Mouse (Mus musculus): Measurements from ENCODE around the gene Krt1. TPM values are rescaled to one million over a fixed set of nuclear protein-coding genes. Genes with fewer than 3 reads are reported as not detected.

The Krt1 gene
- total RNA-seq (2021) = under 1 TPM in 1 of 2 experiments, not detected in 1; 0.07 TPM
- long read RNA-seq, experiment 1 = 0 reads
- long read RNA-seq, experiment 2 = 0 reads

DNA sequence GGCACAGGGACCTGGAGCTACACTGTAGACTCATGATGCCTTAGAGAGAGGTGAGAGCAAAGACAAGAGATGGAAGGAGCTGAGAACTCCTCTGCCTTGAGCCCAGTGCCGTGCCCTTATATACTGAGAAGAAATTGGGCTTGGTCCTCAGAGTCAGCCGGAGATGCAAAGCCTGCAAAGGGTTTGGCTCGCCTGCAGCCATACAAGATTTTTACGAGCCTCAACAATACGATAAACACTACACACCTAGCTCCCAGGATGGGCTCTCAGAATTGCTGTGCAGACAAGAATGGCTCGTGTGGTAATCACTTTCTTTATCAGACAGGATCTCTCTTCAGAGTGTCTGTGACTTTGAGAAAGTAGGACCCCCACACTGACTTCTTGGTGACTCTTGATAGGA is at the start of gene Krt1:
Gene Krt1, minus strand, starts transcription at position 101 of the 400 bp plus-strand sequence.
- no peak for DNase-seq
- intact Hi-C loops (cut with DNase I) = no loop called here

DNA sequence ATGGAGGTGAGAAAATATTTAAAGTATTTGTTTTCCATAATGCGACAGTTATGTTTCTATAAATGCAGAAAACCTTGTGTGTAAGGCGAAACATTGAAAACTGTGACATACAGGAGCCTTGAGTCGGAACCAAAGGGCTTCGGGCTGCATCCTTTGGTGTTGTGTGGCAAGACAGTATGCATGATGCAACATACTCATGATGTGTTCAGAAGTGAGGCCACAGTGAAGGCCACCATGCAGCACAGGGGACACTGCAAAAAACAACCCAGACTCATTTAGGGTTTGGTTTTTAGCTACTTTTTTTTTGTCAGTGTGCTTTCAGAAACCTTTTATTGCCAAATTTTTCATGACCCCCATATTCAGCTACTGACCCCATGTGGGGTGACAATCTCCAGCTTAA is 44.6 kb upstream of the Krt1 start:
- intact Hi-C loops (cut with DNase I) = no loop called here
- DNase-seq = no peak

DNA sequence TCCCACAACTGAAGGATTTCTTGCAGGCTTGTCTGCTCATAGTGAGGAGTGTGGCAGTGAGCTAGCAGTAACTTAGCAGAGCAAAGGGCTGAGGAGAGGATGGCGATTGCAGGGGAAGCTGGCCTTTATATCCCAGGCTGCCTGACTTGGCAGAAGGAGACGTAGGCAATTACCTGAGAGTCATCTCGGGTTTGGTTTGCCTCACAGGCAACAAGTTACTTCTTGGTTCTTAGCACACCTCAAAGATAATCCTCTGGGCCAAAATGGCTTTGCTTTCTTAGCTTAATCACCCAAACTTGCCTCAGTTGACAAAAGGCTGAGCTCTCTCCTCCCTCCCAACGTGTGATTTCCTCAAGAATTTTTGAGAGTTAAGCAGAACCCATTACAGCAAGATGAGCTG is 42.2 kb upstream of the Krt1 start, which contains the start of gene Krt76:
Gene Krt76, minus strand, starts transcription at position 101 of the 400 bp plus-strand sequence.
- intact Hi-C loops (cut with DNase I) = no loop called here
- DNase-seq = no peak

DNA sequence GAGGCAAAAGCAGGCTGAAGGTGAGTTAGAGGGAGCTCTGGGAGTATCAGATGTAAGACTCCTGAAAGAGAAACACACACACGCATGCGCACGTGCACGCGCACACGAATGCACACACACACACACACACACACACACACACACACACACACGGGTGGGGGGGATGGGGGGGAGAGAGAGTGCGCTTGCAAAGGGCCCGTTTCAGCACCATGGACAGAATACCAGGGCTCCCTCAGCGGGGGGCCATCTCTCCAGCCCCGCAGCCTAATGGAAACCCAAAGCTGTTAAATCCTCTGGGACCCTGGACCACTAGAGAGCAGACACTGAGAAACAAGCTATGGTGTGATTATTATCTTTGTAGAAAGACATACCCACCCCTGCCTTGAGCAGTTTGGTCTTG is 29.2 kb upstream of the Krt1 start:
- intact Hi-C loops (cut with DNase I) = no loop called here

DNA sequence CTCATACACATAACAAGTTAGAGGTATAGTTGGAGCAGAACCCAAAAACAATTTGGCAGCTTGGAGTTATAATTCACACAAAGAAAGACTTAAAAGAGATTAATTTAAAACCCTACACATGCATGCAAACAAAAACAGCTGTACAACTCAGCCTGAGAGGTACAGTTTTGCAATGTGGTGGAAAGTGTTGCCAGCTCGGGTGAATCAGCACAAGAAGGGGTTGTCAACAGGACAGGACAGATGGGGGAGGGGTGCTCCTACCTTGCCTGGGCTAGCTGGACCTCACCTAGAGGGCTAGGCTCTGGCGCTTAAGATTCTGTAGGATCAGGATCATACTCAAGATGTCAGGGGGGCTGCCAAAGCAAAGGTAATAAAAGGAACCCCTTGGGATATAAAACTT is 27.4 kb upstream of the Krt1 start:
- intact Hi-C loops (cut with DNase I) = no loop called here
- DNase-seq = no peak

More for the DNA sequence above, 29.2 kb upstream of the Krt1 start:
- peak in 1 of 2 experiments; percentile 7 for DNase-seq

DNA sequence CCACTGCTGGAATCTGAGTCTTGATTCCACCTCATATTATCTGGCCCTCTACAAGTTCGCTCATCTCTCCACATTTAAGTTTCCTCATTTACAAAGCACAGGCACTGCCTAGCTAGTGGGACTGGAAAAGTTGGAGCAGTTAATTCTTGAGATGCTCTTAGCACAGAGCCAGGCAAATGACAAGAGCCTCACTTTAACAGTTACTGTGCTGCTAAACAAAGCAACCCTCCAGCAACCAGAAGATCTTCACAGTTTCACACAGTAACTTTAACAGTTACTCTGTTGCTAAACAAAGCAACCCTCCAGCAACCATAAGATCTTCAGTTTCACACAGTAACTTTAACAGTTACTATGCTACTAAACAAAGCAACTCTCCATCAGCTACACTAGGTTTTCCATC is 23.8 kb upstream of the Krt1 start:
- no peak for DNase-seq
- intact Hi-C loops (cut with DNase I) = no loop called here

DNA sequence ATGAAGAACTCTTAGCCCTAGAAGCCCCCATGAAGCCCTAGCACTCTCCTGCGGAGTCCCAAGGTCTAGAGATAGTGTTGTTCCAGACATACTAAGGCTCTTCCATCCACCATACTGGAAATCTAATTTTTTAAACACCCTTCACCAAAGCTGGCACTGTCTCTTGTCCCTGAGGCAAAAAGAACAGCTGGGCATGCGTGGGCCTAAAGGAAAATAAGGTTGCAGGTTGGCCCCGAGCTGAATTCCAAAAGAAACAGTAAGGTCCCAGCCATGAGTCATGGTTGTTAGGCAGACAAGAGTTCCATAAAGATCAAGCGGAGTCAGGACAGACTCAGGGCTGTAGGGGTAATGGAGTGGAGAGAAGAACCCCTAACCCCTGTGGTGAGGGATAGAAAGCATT is 22.6 kb upstream of the Krt1 start:
- no peak for DNase-seq
- intact Hi-C loops (cut with DNase I) = no loop called here

DNA sequence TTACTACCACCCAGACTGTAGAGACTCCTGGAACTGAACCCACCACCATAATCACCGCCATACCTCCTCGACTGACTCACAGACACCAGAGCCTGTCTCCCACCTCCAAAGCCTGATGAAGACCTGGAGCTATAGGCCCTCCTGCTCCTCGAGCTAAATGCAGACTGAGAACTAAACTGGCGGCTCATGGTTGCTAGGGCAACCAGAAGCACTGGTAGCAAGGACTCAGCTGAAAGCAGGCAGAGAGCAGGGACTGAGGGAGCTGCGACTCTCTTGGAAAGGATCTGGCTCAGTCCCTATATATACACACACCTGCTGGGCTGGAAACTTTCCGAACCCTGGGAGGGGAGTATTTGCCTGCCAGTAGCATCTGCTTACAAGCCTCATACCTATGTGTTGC is 18.8 kb upstream of the Krt1 start, which contains the start of gene Krt77:
Gene Krt77, minus strand, starts transcription at position 275 of the 400 bp plus-strand sequence.
- DNase-seq = no peak
- intact Hi-C loops (cut with DNase I) = no loop called here

DNA sequence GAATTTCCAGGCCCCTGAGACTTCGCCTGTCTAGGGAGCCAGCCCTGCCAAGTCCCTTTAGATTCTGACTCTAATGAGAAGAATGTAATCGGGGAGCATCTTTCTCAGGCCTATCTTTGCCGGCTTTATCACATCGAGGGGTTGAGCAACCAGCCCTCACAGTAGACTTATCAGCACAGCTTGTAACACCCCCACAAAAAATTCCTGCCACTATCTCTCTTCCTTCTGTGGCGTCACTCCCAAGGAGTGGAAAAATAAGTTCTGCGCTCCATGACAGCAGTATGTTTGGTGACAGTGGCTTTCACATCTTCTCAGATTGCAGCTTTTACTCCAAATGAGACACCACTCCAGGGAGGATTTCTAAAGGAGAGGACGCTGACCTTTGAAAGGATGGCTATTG is 16.2 kb upstream of the Krt1 start:
- intact Hi-C loops (cut with DNase I) = no loop called here
- no peak for DNase-seq

DNA sequence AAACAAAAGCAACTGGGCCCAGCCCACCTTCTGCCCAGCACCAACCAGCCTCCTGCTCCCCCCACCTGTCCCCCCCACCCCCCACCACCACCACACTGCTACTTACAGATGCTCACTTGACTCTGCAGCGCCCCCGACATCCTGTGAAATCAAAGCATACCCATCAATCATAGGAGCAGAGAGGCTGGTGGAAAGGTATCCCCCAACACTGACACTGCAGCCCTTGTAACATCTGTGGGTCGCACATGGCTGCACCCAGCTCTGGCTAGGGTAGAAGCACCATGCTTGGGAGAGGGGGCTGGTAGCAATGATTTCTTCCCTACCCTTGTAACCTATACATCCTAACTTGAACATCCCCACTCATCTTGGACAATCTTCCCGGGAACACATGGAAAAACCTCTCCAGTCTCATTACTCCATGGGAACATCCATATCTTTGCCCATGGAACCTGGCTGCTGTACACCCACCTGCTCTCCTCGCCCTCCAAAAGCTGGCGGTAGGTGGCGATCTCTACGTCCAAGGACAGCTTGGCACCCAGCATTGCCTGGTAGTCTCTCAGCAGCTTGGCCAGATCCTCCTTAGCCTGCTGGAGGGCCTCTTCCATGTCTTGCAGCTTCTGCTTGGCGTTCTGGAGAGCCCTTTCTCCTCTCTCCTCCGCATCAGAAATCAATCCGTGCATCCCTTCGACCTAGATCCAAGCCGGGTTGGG is 10.0 kb upstream of the Krt1 start:
- peak in 1 of 2 experiments; percentile 10 for DNase-seq
- intact Hi-C loops (cut with DNase I) = no loop called here

DNA sequence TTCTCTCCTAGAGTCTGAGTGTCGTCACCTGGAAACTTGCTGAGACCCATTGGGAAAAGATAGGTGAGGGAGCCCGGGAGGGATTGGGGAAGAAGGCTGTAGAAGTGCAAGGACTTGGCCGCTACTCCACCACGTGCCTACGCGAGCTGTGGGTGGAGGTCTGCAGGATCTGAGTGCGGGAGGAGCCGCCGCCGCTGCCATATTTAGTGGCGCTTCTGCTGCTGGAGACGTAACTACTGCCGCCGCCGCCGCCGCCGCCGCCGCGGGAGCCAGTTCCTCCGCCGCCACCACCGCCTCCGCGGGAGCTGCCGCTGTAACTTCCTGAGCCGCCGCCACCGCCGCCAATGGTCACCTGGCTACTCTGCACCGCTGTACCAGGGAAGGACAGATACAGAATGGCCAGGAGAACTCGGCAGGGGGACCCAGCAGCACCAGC is 9.2 kb upstream of the Krt1 start:
- intact Hi-C loops (cut with DNase I) = no loop called here
- DNase-seq = peak; percentile 41 to 50

DNA sequence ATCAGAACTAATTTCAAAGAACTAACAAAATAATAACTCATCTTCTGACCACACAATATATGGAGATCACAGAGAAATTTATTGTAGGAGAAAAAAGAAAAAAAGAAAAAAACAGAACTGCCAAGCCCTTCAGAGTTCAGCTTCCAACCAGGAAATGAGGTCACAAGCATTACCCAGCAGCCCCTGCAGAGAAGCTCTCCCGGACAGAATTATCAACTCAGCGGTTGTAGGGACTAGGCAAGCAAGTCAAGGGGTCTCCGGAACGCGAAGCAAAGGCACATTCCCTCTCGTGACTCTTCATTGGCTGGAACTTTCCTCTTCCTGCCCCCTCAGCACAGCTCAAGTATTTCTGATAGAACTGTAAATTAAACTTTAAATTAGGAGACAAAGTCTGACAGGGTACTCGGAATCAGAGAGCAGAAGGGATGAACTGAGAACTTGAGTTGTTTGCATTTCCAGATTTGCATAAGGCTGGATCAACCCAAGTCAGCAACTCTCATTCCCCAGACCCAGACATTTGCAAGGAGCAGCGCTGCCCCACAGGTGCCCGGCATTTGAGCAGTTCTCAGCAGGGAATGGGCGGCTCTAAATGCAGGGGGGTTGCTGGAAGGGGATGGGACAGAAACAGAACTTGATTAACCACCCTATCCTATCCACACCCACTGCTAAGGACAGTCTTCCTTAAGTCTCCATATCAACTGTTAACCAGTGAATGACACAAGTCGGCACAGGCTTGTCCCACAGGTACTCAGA is 8.3 kb upstream of the Krt1 start:
- intact Hi-C loops (cut with DNase I) = no loop called here
- no peak for DNase-seq

DNA sequence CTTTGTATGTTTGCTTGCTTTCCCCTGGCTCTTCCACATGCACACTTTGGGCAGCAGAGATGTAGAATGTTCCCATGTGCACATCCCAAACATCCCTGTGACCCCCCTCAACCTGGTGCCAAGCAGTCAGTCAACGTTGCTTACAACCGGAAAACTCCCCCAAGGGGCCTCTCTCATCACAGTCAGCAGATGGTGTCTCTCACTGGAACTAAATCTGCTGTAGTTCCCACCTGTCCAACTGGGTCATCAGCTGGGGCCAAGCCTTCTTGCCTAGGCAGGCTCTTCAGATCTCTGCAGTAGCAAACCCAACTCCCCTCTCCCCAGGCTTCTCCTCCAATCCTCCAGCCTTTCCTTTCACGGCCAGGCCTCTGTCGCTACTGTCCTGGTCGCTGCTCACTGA is 6.1 kb upstream of the Krt1 start:
- no peak for DNase-seq
- intact Hi-C loops (cut with DNase I) = no loop called here

DNA sequence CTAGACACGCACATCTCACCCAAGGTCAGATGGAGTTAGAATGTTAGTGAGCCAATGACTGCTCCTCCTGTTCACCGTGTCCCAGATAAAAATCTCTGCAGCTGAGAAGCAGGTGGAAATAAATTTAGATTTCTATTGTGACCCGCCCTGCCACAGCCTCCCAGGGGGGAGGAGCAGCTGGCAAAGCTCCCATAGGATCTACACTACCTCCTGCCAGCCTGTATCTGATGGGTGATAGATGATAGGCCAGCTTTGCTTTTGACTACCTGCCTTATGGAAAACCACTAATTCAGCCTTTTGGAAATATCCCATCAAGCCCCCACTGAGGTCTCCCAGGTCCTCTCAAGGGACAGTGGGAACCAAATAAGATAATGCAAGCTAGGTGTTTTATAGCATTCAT is 5.1 kb upstream of the Krt1 start:
- intact Hi-C loops (cut with DNase I) = no loop called here

DNA sequence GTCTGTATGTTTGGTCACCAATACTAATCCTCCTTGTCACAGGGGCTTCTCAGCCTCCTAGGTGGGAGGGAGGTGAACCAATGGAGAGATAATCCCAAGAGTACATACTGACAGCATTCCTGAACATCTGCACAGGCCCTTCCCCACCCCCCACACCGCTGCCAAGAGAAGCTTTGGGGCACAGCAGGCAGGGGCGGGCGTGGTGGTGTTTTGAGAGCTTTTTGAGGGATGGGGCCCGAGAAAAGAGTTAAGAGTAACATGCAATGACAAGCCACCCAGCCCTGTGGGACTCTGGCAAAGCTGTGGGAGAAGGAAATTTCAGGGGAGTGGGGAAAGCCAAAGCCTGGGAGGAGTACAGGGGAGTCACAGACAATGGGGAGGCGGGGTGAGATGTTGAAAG is 3.7 kb upstream of the Krt1 start:
- no peak for DNase-seq
- intact Hi-C loops (cut with DNase I) = no loop called here

More for the DNA sequence above, 5.1 kb upstream of the Krt1 start:
- DNase-seq = no peak

DNA sequence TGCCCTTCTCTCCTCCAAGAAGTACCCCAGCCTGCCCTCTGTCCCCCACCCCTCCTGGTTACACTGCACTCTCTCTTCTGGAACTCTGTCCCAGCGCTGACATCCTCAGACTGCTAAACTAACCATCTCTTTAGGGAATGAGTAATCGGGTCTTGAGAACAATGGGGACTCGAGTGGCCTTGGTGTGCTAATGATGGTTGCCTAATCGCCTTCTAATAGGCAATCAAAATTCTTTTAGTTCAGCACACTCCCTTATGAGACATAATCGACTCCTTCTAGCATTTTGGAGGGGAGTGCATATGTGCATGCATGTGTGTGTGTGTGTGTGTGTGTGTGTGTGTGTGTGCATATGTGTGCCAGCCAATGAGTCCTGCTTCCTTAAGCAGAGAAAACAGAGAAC is 2.0 kb upstream of the Krt1 start:
- DNase-seq = no peak
- intact Hi-C loops (cut with DNase I) = no loop called here

DNA sequence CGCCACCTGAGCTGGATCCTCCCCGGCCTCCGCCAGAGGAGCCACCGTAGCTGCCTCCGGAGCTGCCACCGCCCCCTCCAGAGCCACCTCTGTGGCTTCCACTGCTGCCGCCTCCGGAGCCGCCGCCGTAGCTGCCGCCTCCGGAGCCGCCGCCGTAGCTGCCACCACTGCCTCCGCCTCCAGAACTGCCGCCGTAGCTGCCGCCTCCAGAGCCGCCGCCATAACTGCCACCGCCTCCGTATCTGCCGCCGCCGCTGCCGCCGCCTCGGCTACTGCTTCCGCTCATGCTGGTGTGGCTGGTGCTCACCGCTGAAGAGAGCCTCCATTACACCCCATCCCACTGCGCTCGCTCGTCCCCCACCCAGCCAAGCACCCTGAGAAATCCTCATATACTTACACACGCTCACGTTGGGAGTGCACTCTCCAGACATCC is 4.6 kb downstream of the Krt1 start:
- DNase-seq = peak; percentile 18 to 36
- intact Hi-C loops (cut with DNase I) = no loop called here

DNA sequence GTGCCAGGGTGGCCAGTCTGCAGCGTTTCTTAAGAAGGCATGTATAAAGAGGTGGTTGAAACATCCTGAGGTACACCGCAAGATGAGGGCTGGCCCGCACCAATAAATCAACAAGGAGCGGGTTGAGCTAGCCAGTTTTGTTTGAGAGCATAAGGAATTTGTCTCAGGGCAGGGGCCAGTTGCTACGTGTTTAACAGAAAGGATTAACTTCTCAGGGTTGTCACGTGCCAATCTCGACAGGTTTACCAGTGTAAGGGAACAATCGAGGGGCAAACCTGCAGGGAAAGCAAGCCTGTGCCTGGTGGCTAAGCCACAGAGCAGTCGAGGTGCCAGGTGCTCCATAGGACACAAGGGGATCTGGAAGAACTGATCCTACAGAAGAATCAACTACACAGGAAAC is 7.4 kb downstream of the Krt1 start:
- DNase-seq = no peak
- intact Hi-C loops (cut with DNase I) = no loop called here

DNA sequence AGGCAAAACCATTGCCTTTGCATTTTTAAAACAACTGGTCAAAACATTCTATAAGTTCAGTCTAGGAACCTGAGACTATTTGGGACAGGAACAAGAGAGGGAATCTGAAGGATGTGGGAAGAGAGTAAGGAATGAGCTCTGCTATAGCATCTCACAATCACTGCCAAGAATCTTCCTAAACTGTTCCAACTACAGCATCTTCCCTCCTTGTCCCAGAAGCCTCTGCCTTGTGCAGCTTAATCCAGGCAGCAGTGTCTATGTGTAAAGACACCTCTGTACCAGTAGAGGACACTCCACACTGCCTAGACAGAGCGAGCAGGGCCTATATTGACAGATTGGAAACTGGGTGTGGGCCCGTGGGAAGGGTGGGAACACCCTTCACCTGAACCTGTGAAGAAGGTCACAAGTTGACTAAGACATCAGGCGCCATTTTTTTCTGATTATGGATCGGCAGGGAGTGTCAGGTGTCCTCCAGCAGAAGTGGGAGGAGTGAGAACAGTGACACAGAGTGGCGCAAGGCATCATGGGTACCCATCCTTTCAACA is 15.7 kb downstream of the Krt1 start:
- intact Hi-C loops (cut with DNase I) = no loop called here
- no peak for DNase-seq

DNA sequence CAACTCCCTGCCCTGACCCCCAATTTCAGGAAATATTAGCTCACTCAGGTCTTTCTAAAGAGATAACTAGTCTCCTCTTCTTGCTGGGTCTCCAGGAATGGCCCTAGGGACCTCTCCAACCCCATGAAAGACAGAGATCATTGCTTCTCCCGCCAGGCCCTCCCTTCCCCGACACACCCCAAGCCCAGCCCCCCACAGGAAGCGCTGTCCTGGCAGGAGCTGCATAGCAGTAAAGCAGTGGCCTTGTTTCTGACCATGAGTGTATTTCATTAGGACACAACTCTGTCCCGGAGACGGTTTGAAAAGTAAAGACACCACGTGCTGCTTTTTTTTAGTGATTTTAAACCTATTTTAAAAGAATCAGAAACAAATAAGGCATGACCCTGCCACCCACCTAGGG is 17.5 kb downstream of the Krt1 start:
- no peak for DNase-seq
- intact Hi-C loops (cut with DNase I) = no loop called here

DNA sequence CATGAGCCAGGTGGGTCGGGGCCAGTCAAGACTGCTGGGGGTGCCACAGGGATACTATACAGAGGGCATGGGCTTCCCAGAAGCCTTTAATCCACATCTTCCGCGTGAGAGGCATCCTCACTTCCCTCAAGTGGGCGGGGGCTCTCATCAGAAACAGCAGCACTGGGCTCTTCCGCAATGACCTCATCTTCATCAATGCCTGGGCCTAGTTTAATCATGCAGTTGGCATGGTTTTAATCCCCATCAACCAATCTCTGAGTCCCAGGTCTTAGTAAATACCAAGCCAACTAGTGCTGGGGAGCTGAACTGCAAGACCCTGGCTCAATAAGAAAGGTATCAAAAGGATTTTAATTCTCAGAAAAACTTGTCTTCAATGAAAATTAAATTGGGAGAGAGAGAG is 21.2 kb downstream of the Krt1 start:
- intact Hi-C loops (cut with DNase I) = no loop called here

DNA sequence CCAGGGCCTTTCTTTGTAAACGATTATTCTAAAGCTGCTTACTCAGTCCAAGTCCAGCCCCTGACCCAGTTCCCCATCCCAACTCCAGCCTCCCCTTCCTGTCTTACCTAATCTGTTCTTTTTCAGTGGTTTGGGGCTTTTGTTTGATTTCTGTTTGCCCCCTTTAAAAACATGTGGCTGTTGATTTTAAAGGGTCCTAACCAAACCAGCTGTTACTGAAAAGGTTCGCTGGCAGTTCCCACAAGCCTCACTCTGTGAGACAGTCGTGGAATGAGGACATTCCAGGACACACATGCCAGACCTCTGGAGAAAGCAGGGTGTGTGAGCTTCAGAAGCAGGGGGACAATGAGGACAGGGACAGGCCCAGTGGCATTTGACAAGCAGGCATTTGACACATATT is 28.8 kb downstream of the Krt1 start:
- no peak for DNase-seq
- intact Hi-C loops (cut with DNase I) = no loop called here

More for the DNA sequence above, 21.2 kb downstream of the Krt1 start:
- no peak for DNase-seq

All from heart, postnatal 14 days (tissue).